Mouse (Mus musculus) kidney, adult 2 months (tissue): ENCODE data around the gene Vsig10l.

Experiments
- CTCF ChIP-seq: fragments of 200-500 bp; conservative IDR thresholded peaks from 2 replicates; pipeline ENCODE4 v1.5.1; 2011; ENCODE audit warnings: low read depth, mild to moderate bottlenecking, control low read depth, low read length, moderate library complexity, mixed read lengths; ENCODE audit not compliant: insufficient read depth, insufficient read length
- POLR2A ChIP-seq: fragments of 200-500 bp; IDR thresholded peaks from one replicate; pipeline ENCODE4 v1.6.1; 2011; ENCODE audit warnings: low read depth, low read length, control low read depth

DNA sequence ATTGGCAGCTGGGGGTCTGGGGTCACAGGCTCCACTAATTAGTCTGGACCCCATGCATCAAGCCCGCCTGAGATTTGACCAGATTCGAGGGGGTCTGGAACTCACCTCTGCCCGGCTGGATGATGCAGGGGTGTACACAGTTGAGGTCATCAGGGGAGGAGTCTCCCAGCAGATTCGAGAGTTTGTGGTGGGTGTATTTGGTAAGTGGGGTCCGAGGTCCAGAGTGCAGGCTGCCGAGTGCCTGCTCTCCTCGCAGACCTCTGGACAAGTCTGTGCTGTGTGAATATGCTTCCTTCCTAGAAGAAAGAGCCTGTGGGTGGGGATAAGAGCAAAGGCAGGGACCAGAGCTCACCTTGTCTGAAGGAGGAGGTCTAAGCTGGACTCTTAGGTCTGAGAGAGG, 1.0 kb downstream of the Vsig10l start:
- TF ChIP-seq CTCF (no peak), POLR2A (no peak)
